Mouse (Mus musculus): ENCODE results near the gene Gm20388. TPM values are rescaled to one million over a fixed set of nuclear protein-coding genes. Genes with fewer than 3 reads are reported as not detected.

Gene Gm20388
- total RNA-seq, 4 experiments from 2014 or later = 0.17 to 15.1 (median 6.6) TPM

GRCm38 (mm10) chr8:122520611-122521010 lies 2610.0 kb downstream of the Gm20388 start:
- DNase-seq (ENCODE audit: low spot score in 2 of 2) = no peak

GRCm38 (mm10) chr8:122522796-122523651 lies 2612.4 kb downstream of the Gm20388 start:
- DNase-seq (ENCODE audit: low spot score in 2 of 2) = no peak

- DNase-seq (ENCODE audit: low spot score in 2 of 2) = peak in 1 of 2 experiments; percentile 23
Measured at GRCm38 (mm10) chr8:122523652-122524360, 2613.2 kb downstream of the Gm20388 start.

GRCm38 (mm10) chr8:122524506-122524905 lies 2613.9 kb downstream of the Gm20388 start:
- no peak for DNase-seq (ENCODE audit: low spot score in 2 of 2)

- DNase-seq (ENCODE audit: low spot score in 2 of 2) = no peak
Measured at GRCm38 (mm10) chr8:122525004-122525403, 2614.4 kb downstream of the Gm20388 start.

GRCm38 (mm10) chr8:122526084-122526483 lies 2615.4 kb downstream of the Gm20388 start:
- DNase-seq (ENCODE audit: low spot score in 2 of 2) = no peak

- no peak for DNase-seq (ENCODE audit: low spot score in 2 of 2)
Measured at GRCm38 (mm10) chr8:122526526-122527170, 2616.0 kb downstream of the Gm20388 start.

GRCm38 (mm10) chr8:122527937-122528336 lies 2617.3 kb downstream of the Gm20388 start:
- no peak for DNase-seq (ENCODE audit: low spot score in 2 of 2)

GRCm38 (mm10) chr8:122529159-122529558 lies 2618.5 kb downstream of the Gm20388 start:
- DNase-seq (ENCODE audit: low spot score in 2 of 2) = no peak

GRCm38 (mm10) chr8:122531312-122531711 lies 2620.7 kb downstream of the Gm20388 start:
- no peak for DNase-seq (ENCODE audit: low spot score in 2 of 2)

- no peak for DNase-seq (ENCODE audit: low spot score in 2 of 2)
Measured at GRCm38 (mm10) chr8:122537033-122537432, 2626.4 kb downstream of the Gm20388 start.

- no peak for DNase-seq (ENCODE audit: low spot score in 2 of 2)
Measured at GRCm38 (mm10) chr8:122537812-122538211, 2627.2 kb downstream of the Gm20388 start.

- no peak for DNase-seq (ENCODE audit: low spot score in 2 of 2)
Measured at GRCm38 (mm10) chr8:122538310-122539076, 2627.9 kb downstream of the Gm20388 start.

- no peak for DNase-seq (ENCODE audit: low spot score in 2 of 2)
Measured at GRCm38 (mm10) chr8:122544138-122544537, 2633.5 kb downstream of the Gm20388 start.

GRCm38 (mm10) chr8:122546066-122546755 lies 2635.6 kb downstream of the Gm20388 start:
- DNase-seq (ENCODE audit: low spot score in 2 of 2) = no peak

- DNase-seq (ENCODE audit: low spot score in 2 of 2) = no peak
Measured at GRCm38 (mm10) chr8:122546811-122547453, 2636.3 kb downstream of the Gm20388 start.

GRCm38 (mm10) chr8:122547815-122548214 lies 2637.2 kb downstream of the Gm20388 start:
- no peak for DNase-seq (ENCODE audit: low spot score in 2 of 2)

GRCm38 (mm10) chr8:122548331-122548730 lies 2637.7 kb downstream of the Gm20388 start:
- no peak for DNase-seq (ENCODE audit: low spot score in 2 of 2)

- no peak for DNase-seq (ENCODE audit: low spot score in 2 of 2)
Measured at GRCm38 (mm10) chr8:122548891-122549439, 2638.3 kb downstream of the Gm20388 start.
